Mouse (Mus musculus): ENCODE measurements at regions not wholly inside any gene's neighbourhood (a gene's known extent, or its start where the extent isn't known, plus 50 kb on each side); places are given as distances from the start of the nearest gene placed in this dataset.

DNA sequence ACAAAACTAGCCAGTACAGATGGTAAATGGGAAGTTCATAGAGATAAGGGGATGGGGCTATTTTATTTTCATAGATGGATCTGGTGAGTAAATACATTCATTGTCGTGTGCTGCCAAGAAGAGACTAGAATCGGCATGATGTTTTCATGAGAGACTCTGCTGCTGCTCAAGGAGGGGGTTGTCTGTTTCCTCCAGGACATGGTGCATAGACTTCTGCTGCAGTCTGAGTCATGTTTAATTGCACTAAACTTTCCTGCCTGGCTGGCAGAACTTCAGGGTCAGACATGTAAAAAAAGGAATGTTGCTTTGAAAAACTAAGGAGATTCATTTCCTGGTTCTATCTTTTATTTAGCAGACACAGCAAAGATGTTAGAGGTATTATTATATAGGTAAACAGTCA is 100.9 kb upstream of the B430305J03Rik start:
- Histone ChIP-seq H3K9me3 (replicated peaks; ENCODE audit: insufficient read depth, low read length) (no peaks in the 10 kb centered on the region), H3K4me3 (ENCODE audit: control insufficient read depth in 1 of 2, insufficient read depth in 1 of 2, low read depth in 2 of 2, low read length in 2 of 2) (no peak overlapping the region), H3K9ac (ENCODE audit: control insufficient read depth, low read depth, low read length, poor library complexity, severe bottlenecking) (no peak overlapping the region), H3K27ac (ENCODE audit: control insufficient read depth, low read depth, low read length) (no peak overlapping the region), H3K4me1 (ENCODE audit: control insufficient read depth in 1 of 2, insufficient read depth in 2 of 2, low read length in 2 of 2) (no peaks in the 10 kb centered on the region), H3K79me2 (ENCODE audit: control insufficient read depth, insufficient read depth, low read length, poor library complexity) (no peaks in the 10 kb centered on the region), H3K27me3 (ENCODE audit: control insufficient read depth in 1 of 2, insufficient read depth in 2 of 2, low read length in 2 of 2) (0 out of 4 replicates have a peak, but pooled peaks cover 0 to 1% of the 10 kb centered on the region in 2 experiments), H3K36me3 (ENCODE audit: control insufficient read depth in 1 of 2, insufficient read depth in 2 of 2, low read length in 2 of 2) (no peaks in the 10 kb centered on the region)
- TF ChIP-seq POLR2A (IDR thresholded peaks at IDR 0.05; ENCODE audit: control insufficient read depth in 1 of 2, insufficient read depth in 1 of 2, low read depth in 1 of 2, low read length in 2 of 2, poor library complexity in 1 of 2) (no peak), POLR2AphosphoS2 (IDR thresholded peaks at IDR 0.05; ENCODE audit: low read length) (no peak), USF2 (IDR thresholded peaks at IDR 0.05; ENCODE audit: borderline replicate concordance in 1 of 2, insufficient read depth in 1 of 2, low read depth in 1 of 2, low read length in 2 of 2) (no peak), MAFK (IDR thresholded peaks at IDR 0.05; ENCODE audit: borderline replicate concordance, low read depth, low read length) (no peak), ZC3H11A (IDR thresholded peaks at IDR 0.05; ENCODE audit: low read depth, low read length) (no peak), NRF1 (IDR thresholded peaks at IDR 0.05; ENCODE audit: insufficient read depth, low read depth, low read length, poor library complexity, severe bottlenecking) (no peak), EP300 (IDR thresholded peaks at IDR 0.05; ENCODE audit: low read depth in 1 of 2, low read length in 2 of 2) (no peak), ZMIZ1 (IDR thresholded peaks at IDR 0.05; ENCODE audit: low read depth, low read length) (no peak), CHD2 (IDR thresholded peaks at IDR 0.05; ENCODE audit: low read length) (no peak), ETS1 (IDR thresholded peaks at IDR 0.05; ENCODE audit: low read depth, low read length) (no peak), TBP (IDR thresholded peaks at IDR 0.05; ENCODE audit: low read depth, low read length) (no peak), HCFC1 (IDR thresholded peaks at IDR 0.05; ENCODE audit: low read depth, low read length) (no peak), MYC (IDR thresholded peaks at IDR 0.05; ENCODE audit: low read depth, low read length) (no peak), TAL1 (IDR thresholded peaks at IDR 0.05; ENCODE audit: low read length) (no peak), ZKSCAN1 (IDR thresholded peaks at IDR 0.05; ENCODE audit: low read depth, low read length) (no peak), KAT2A (conservative IDR thresholded peaks at IDR 0.05; ENCODE audit: low read depth, low read length) (no peak), UBTF (IDR thresholded peaks at IDR 0.05; ENCODE audit: borderline replicate concordance, insufficient read depth, low read depth, low read length) (no peak), BHLHE40 (IDR thresholded peaks at IDR 0.05; ENCODE audit: borderline replicate concordance, low read depth, low read length) (no peak)
- no peak for DNase-seq (ENCODE audit: low read depth, low spot score)

GRCm38 (mm10) chr3:61460076-61460475 is 94.3 kb upstream of the B430305J03Rik start:
- no peaks in the 10 kb centered on the region for H3K4me1 ChIP-seq (ENCODE audit: control insufficient read depth in 1 of 2, insufficient read depth in 2 of 2, low read length in 2 of 2)
- TF ChIP-seq GATA1 (IDR thresholded peaks at IDR 0.05; ENCODE audit: low read depth, low read length) (peak; percentile 49; the same call in 1 of the 2 replicates), CHD2 (IDR thresholded peaks at IDR 0.05; ENCODE audit: low read length) (no peak)

More at GRCm38 (mm10) chr3:61460076-61460475, 94.3 kb upstream of the B430305J03Rik start:
- Histone ChIP-seq H3K79me2 (ENCODE audit: control insufficient read depth, insufficient read depth, low read length, poor library complexity) (no peaks in the 10 kb centered on the region), H3K4me3 (ENCODE audit: control insufficient read depth in 1 of 2, insufficient read depth in 1 of 2, low read depth in 2 of 2, low read length in 2 of 2) (no peak overlapping the region), H3K36me3 (ENCODE audit: control insufficient read depth in 1 of 2, insufficient read depth in 2 of 2, low read length in 2 of 2) (no peaks in the 10 kb centered on the region), H3K27me3 (ENCODE audit: control insufficient read depth in 1 of 2, insufficient read depth in 2 of 2, low read length in 2 of 2) (no peaks in the 10 kb centered on the region), H3K9me3 (replicated peaks; ENCODE audit: insufficient read depth, low read length) (no peaks in the 10 kb centered on the region), H3K27ac (ENCODE audit: control insufficient read depth, low read depth, low read length) (no peak overlapping the region), H3K9ac (ENCODE audit: control insufficient read depth, low read depth, low read length, poor library complexity, severe bottlenecking) (no peak overlapping the region)
- no peak for DNase-seq (ENCODE audit: low read depth, low spot score)

Measured in MEL (cell line).